Mouse (Mus musculus): ENCODE data around the gene Fam117b.

GRCm38 (mm10) chr1:59899679-59900078 lies 13.1 kb upstream of the Fam117b start:
- TF ChIP-seq CTCF (IDR thresholded peaks at IDR 0.05; ENCODE audit: low read depth, low read length) (no peak), POLR2AphosphoS5 (IDR thresholded peaks at IDR 0.05; ENCODE audit: insufficient replicate concordance, low read depth, low read length) (no peak)

Data from G1E (cell line).